Mouse (Mus musculus) erythroblast, embryonic 14.5 days (primary cell): ENCODE data around the gene Lrmda.

ENCODE experiments used
- GATA1 ChIP-seq: IDR thresholded peaks from 2 replicates; pipeline ENCODE4 v1.6.1; 2012; ENCODE audit warnings: low read length, inconsistent platforms, mixed read lengths
- TAL1 ChIP-seq: IDR thresholded peaks from 3 replicates; pipeline ENCODE4 v1.6.1; 2012; ENCODE audit warnings: low read length, inconsistent platforms, mixed read lengths

- TF ChIP-seq GATA1 (no peak), TAL1 (no peak)
Measured at GRCm38 (mm10) chr14:22936701-22937100, 917.2 kb downstream of the Lrmda start.
